Mouse (Mus musculus): ENCODE data around the gene Lcn8.

GRCm38 (mm10) chr2:25621229-25622200, 31.4 kb upstream of the Lcn8 start, which contains the start of gene Tmem141:
- TF ChIP-seq GATA1 (IDR thresholded peaks at IDR 0.05; ENCODE audit: borderline replicate concordance, low read length) (no peak), FLI1 (IDR thresholded peaks at IDR 0.05; ENCODE audit: low read length) (no peak)

Data from megakaryocyte, embryonic 14.5 days (primary cell).